ENCODE assay signal across 14 mouse cellular contexts in the genomic region with DNA sequence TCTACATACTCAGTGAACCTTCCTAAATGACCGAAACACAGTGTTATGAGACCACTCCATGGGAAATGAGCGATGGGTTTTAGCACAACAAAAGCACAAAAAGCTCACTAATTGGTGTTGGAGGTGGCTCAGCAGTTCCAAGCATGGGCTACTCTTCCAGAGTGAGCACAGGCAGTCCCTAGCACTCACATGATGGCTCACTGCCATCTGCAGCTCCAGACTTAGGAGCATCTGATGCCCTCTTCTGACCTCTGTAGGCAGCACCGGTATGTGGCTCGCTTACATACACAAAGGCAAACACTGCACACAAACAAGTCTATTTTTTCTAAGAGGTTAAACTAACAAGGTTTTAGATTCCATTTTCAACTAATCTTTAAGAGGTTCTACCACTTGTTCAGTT.
"Had no signal": no experiment of that assay in that cellular context is flagged by ENCODE, and none has a peak within 500 bp of the region (broad histone marks: within the 10 kb centered on the region; RNA-seq: fewer than 3 reads in every experiment).

No protein-coding gene starts in this region.

- H3K27ac ChIP-seq: limb, embryonic 10.5 days; liver, embryonic 13.5 days; macrophage; neural tube, embryonic 12.5 days had no signal

- H3K4me3 ChIP-seq: limb, embryonic 10.5 days; liver, embryonic 13.5 days; neural tube, embryonic 12.5 days had no signal

- H3K27me3 ChIP-seq: liver, embryonic 13.5 days; neural tube, embryonic 12.5 days had no signal

- ATAC-seq: intestine, postnatal 0 days had no signal

- H3K9me3 ChIP-seq: limb, embryonic 10.5 days; liver, embryonic 13.5 days; neural tube, embryonic 12.5 days had no signal

- H3K4me1 ChIP-seq: limb, embryonic 10.5 days; neural tube, embryonic 12.5 days had no signal

- H3K4me2 ChIP-seq: liver, embryonic 13.5 days; neural tube, embryonic 12.5 days had no signal

- DNase-seq: kidney, adult 8-10 months; kidney, postnatal 36 days; liver, embryonic 13.5 days; lung, adult 2 months; lung, postnatal 14 days; midbrain, embryonic 14.5 days; retina, postnatal 1 day; right cerebral cortex, postnatal 4 days; spleen, adult 18-20 months; thymus, postnatal 4 days had no signal

- H3K9ac ChIP-seq: liver, embryonic 13.5 days; neural tube, embryonic 12.5 days had no signal
